Mouse (Mus musculus) adipocyte (in vitro differentiated cells): ENCODE results near the gene Atxn7l2.
A peak's percentile ranks its signal among the peaks of the same experiment; 100 is the strongest.
"Not testable (repeated sequence)": the region's sequence is repeated elsewhere in the genome, so short reads cannot be mapped to it uniquely, and the experiment has no call there.

ENCODE experiments used
- DNase-seq: peaks from one replicate; pipeline ENCODE4 v3.0.0-alpha.2; 2016; ENCODE audit warnings: low spot score

The Atxn7l2 gene

GRCm38 (mm10) chr3:108210771-108211139 is at the start of gene Atxn7l2:
Gene Atxn7l2, minus strand, starts transcription at chr3:108210934.
- no peak for DNase-seq

GRCm38 (mm10) chr3:108259319-108259718 is 48.6 kb upstream of the Atxn7l2 start:
- DNase-seq, result peak; percentile 84

- DNase-seq, result peak; percentile 52
These were observed 47.2 kb upstream of the Atxn7l2 start for GRCm38 (mm10) chr3:108257831-108258500.

GRCm38 (mm10) chr3:108256719-108257637 is 46.2 kb upstream of the Atxn7l2 start, which contains the start of gene Psma5:
Gene Psma5, plus strand, starts transcription at chr3:108256926.
- DNase-seq, result peak; percentile 99

GRCm38 (mm10) chr3:108246857-108247256 is 36.1 kb upstream of the Atxn7l2 start:
- no peak for DNase-seq

GRCm38 (mm10) chr3:108241243-108241839 is 30.6 kb upstream of the Atxn7l2 start:
- no peak for DNase-seq

GRCm38 (mm10) chr3:108237474-108238102 is 26.9 kb upstream of the Atxn7l2 start:
- DNase-seq, result not testable (repeated sequence)

GRCm38 (mm10) chr3:108231646-108232045 is 20.9 kb upstream of the Atxn7l2 start:
- no peak for DNase-seq

GRCm38 (mm10) chr3:108227521-108227920 is 16.8 kb upstream of the Atxn7l2 start:
- DNase-seq, result no peak

- no peak for DNase-seq
These were observed 16.0 kb upstream of the Atxn7l2 start, which contains the start of gene Sypl2 for GRCm38 (mm10) chr3:108226558-108227350. Gene Sypl2, minus strand, starts transcription at chr3:108226648.

GRCm38 (mm10) chr3:108225711-108226557 is 15.2 kb upstream of the Atxn7l2 start:
- DNase-seq, result no peak

GRCm38 (mm10) chr3:108220661-108221060 is 9.9 kb upstream of the Atxn7l2 start:
- peak; percentile 30 for DNase-seq

GRCm38 (mm10) chr3:108214734-108215133 is 4.0 kb upstream of the Atxn7l2 start:
- DNase-seq, result peak; percentile 67

- peak; percentile 73 for DNase-seq
These were observed 1.7 kb upstream of the Atxn7l2 start for GRCm38 (mm10) chr3:108212406-108212805.

GRCm38 (mm10) chr3:108211845-108212244 is 1.1 kb upstream of the Atxn7l2 start:
- no peak for DNase-seq

GRCm38 (mm10) chr3:108209946-108210770 is 576 bp downstream of the Atxn7l2 start:
- DNase-seq, result peak; percentile 98

GRCm38 (mm10) chr3:108209536-108209935 is 1.2 kb downstream of the Atxn7l2 start:
- DNase-seq, result no peak

- no peak for DNase-seq
These were observed 1.7 kb downstream of the Atxn7l2 start for GRCm38 (mm10) chr3:108209001-108209400.

GRCm38 (mm10) chr3:108206731-108207375 is 3.9 kb downstream of the Atxn7l2 start:
- no peak for DNase-seq
